21 mouse cellular contexts compared by ENCODE assay signal in the genomic region with DNA sequence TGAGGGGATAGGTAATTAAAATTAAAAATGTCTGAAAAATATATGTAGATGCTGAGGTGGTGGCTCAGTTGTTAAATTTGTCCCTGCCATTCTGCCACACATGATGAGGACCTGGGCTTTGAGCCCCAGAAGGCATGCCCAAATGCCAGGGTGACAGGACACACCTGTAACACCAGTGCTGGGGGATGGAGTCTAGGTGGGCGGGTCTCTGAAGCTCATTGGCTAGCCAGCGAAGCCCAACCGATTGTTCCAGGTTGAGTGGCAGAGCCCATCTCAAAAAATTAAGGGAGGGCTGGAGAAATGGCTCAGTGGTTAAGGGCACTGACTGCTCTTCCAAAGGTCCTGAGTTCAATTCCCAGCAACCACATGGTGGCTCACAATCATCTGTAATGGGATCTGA.
DNase-seq lines count a peak whose midpoint lies in the region; ATAC-seq lines count a peak whose summit lies in the region.
"Had no signal": no experiment of that assay in that cellular context is flagged by ENCODE, and none has a peak within 500 bp of the region (broad histone marks: within the 10 kb centered on the region; RNA-seq: fewer than 3 reads in every experiment).

No protein-coding gene starts in this region.

- H3K4me2 ChIP-seq in kidney, embryonic 15.5 days = no peak overlapping the region
- H3K4me2 ChIP-seq: embryonic facial prominence, embryonic 13.5 days; embryonic facial prominence, embryonic 15.5 days; forebrain, embryonic 12.5 days had no signal

- no peaks in the 10 kb centered on the region for H3K36me3 ChIP-seq in kidney, embryonic 15.5 days
- H3K36me3 ChIP-seq: embryonic facial prominence, embryonic 13.5 days; embryonic facial prominence, embryonic 15.5 days; forebrain, embryonic 10.5 days; forebrain, embryonic 12.5 days had no signal

- H3K9ac ChIP-seq in kidney, embryonic 15.5 days = no peak overlapping the region
- H3K9ac ChIP-seq: embryonic facial prominence, embryonic 13.5 days; embryonic facial prominence, embryonic 15.5 days; forebrain, embryonic 12.5 days had no signal

- H3K9me3 ChIP-seq in kidney, embryonic 15.5 days (replicated peaks) = no peaks in the 10 kb centered on the region
- H3K9me3 ChIP-seq: embryonic facial prominence, embryonic 13.5 days; embryonic facial prominence, embryonic 15.5 days; forebrain, embryonic 12.5 days had no signal

- no peak for ATAC-seq in kidney, embryonic 15.5 days (replicated peaks; ENCODE audit: low FRiP score)
- ATAC-seq: forebrain, embryonic 14.5 days; forebrain, embryonic 16.5 days had no signal

- no peaks in the 10 kb centered on the region for H3K27me3 ChIP-seq in kidney, embryonic 15.5 days
- H3K27me3 ChIP-seq: embryonic facial prominence, embryonic 13.5 days; embryonic facial prominence, embryonic 15.5 days; forebrain, embryonic 12.5 days had no signal

- H3K27ac ChIP-seq in kidney, embryonic 15.5 days = peak overlapping the region; percentile 69
- H3K27ac ChIP-seq: embryonic facial prominence, embryonic 13.5 days; embryonic facial prominence, embryonic 15.5 days; forebrain, embryonic 12.5 days had no signal

- peaks cover 61% of the 10 kb centered on the region for H3K4me1 ChIP-seq in kidney, embryonic 15.5 days
- H3K4me1 ChIP-seq: embryonic facial prominence, embryonic 15.5 days had no signal

- WGBS in kidney, embryonic 15.5 days = 29% methylated on average over 3 of the region's 3 CpGs

- H3K4me3 ChIP-seq in kidney, embryonic 15.5 days (replicated peaks) = no peak overlapping the region
- H3K4me3 ChIP-seq: embryonic facial prominence, embryonic 13.5 days; embryonic facial prominence, embryonic 15.5 days; erythroblast, embryonic 14.5 days; forebrain, embryonic 10.5 days; forebrain, embryonic 12.5 days had no signal

- no peak for DNase-seq in kidney, postnatal 10 days
- DNase-seq in kidney, postnatal 4 days = peak; percentile 52 to 60
- no peak for DNase-seq in kidney, adult 18-20 months
- DNase-seq: adrenal gland, adult 2 months; adrenal gland, postnatal 10 days; adrenal gland, postnatal 25 days; cerebellum, adult 11 months; cerebellum, adult 18-20 months; cerebellum, adult 8-10 months; cerebellum, adult 9-11 months; cerebellum, postnatal 14 days; cerebellum, postnatal 36 days; embryo, embryonic 11 days had no signal

Comparison
In these comparisons a context has a peak if more than half of its experiments do, and no peak if none do; other contexts are left out.
1. DNase-seq: peak in kidney, postnatal 4 days (2 of 2); none in kidney, postnatal 10 days (single experiment) and kidney, adult 18-20 months (single experiment).